Mouse (Mus musculus) heart, embryonic 16.5 days (tissue): ENCODE results near the gene Vrk1. TPM values are rescaled to one million over a fixed set of nuclear protein-coding genes. Genes with fewer than 3 reads are reported as not detected.

Experiments
- ATAC-seq: fragments of 200-750 bp; cut with Nextera tagmentation; replicated peaks from 2 replicates; pipeline ENCODE4 v1.8.0; 2017; ENCODE audit warnings: moderate number of reproducible peaks; ENCODE audit not compliant: insufficient read depth, low FRiP score; ENCODE audit errors: extremely low read depth
- H3K27ac ChIP-seq: fragments of 300-500 bp; sonication (generic); 2 replicates; pipeline ENCODE4 v1.5.1; 2014; ENCODE audit warnings: mild to moderate bottlenecking, low read length, control low read depth, moderate library complexity
- H3K27me3 ChIP-seq: fragments of 300-500 bp; sonication (generic); 2 replicates; pipeline ENCODE4 v1.6.1; 2014; ENCODE audit warnings: low read length, mixed read lengths; ENCODE audit not compliant: control insufficient read depth, insufficient read depth
- H3K36me3 ChIP-seq: fragments of 300-500 bp; sonication (generic); 2 replicates; pipeline ENCODE4 v1.6.1; 2014; ENCODE audit not compliant: control insufficient read depth, insufficient read depth
- H3K4me1 ChIP-seq: fragments of 300-500 bp; sonication (generic); 2 replicates; pipeline ENCODE4 v1.6.1; 2014; ENCODE audit warnings: low read length, mixed read lengths; ENCODE audit not compliant: control insufficient read depth, insufficient read depth
- H3K4me2 ChIP-seq: fragments of 300-500 bp; sonication (generic); 2 replicates; pipeline ENCODE4 v1.6.1; 2014; ENCODE audit warnings: low read depth, mild to moderate bottlenecking, control low read depth, low read length
- H3K4me3 ChIP-seq: fragments of 300-500 bp; sonication (generic); 2 replicates; pipeline ENCODE4 v1.5.1; 2014; ENCODE audit warnings: mild to moderate bottlenecking, control low read depth, low read length
- H3K9ac ChIP-seq: fragments of 300-500 bp; sonication (generic); 2 replicates; pipeline ENCODE4 v1.6.1; 2014; ENCODE audit warnings: low read length, control low read depth
- H3K9me3 ChIP-seq: fragments of 300-500 bp; sonication (generic); replicated peaks from 2 replicates; pipeline ENCODE4 v1.6.1; 2016; ENCODE audit warnings: low read length; ENCODE audit not compliant: control insufficient read depth
- WGBS: fragments of 180-500 bp; shearing (Covaris S2); extraction: QIAGEN DNeasy Blood & Tissue Kit; methylation state at CpG from one replicate; pipeline ENCODE4 v1.1.7; 2014; 5-methylcytosine and 5-hydroxymethylcytosine counted together
- polyA plus RNA-seq: library from polyadenylated mRNA; unstranded; fragments of >200 nt; fragmentation: Nextera tagmentation; extraction: Ambion mirVana; gene quantifications from 2 replicates; pipeline ENCODE4 v1.2.1, GENCODE M21; 2015

Gene Vrk1
- polyA plus RNA-seq, 1 experiment from 2014 or later, result 50.5 TPM

GRCm38 (mm10) chr12:106029582-106029981 is 19.6 kb downstream of the Vrk1 start:
- Histone ChIP-seq H3K4me2 (no peak overlapping the region), H3K27me3 (no peaks in the 10 kb centered on the region), H3K36me3 (peaks cover 5% of the 10 kb centered on the region; the same call in 1 of the 2 replicates), H3K9me3 (no peaks in the 10 kb centered on the region), H3K4me3 (no peak overlapping the region), H3K4me1 (peaks cover 14% of the 10 kb centered on the region), H3K9ac (no peak overlapping the region), H3K27ac (no peak overlapping the region)
- WGBS, result 67% methylated on average over 2 of the region's 2 CpGs
- ATAC-seq, result no peak

DNA sequence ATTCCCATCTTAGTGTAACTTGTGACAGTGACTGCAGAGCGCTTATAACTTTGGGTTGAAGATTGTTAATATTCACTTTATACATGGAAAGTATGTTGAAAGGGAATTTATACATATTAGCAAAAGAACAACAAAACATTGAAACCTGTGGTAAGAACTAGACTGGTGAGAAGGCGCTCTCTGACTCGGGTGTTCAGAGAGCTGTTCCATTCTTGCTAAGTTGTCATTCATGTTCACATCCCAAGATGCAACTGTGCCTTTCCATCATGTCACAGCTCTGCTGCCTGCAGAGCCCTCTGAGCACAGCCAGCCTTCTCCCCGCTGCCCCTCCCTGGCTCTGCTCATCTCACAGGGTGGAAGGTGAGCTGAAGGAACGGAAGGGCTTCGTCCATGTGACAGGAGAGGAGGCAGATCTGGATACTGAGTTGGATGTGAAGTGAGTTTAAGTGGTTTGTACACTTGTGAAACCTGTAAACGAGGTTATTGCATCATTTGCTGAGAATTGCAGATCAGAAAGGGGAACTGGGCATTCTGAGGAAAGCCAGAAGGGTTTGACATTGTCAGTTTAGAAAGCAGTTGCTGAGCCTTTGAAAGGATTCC is 20.2 kb downstream of the Vrk1 start:
- H3K4me1 ChIP-seq, result peaks cover 14% of the 10 kb centered on the region
- no peak overlapping the region for H3K4me3 ChIP-seq
- H3K27ac ChIP-seq, result no peak overlapping the region
- H3K4me2 ChIP-seq, result no peak overlapping the region
- no peaks in the 10 kb centered on the region for H3K9me3 ChIP-seq
- no peaks in the 10 kb centered on the region for H3K27me3 ChIP-seq
- WGBS, result 63% methylated on average over 7 of the region's 7 CpGs
- no peak for ATAC-seq
- H3K9ac ChIP-seq, result no peak overlapping the region
- H3K36me3 ChIP-seq, result peaks cover 5% of the 10 kb centered on the region; the same call in 1 of the 2 replicates

DNA sequence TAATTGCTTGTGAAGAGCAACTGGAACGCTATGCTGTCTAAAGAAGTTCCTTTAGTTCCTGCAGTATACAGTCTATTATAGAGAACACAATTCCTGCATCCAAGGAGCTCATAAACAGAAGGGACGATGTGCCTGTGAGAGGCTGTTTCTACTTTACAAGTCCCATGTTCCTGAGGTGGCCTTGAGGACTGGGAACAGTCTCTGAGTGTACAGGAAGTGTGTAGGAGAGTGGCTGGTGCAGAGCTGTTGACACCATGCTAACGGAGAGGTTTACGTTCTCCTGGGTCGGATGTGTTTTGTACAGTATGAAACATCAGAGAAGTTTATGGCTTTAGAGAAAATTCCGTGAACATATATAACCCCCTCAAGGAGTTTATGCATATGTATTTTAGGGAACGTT is 20.8 kb downstream of the Vrk1 start:
- no peak for ATAC-seq

GRCm38 (mm10) chr12:106031916-106032315 is 21.9 kb downstream of the Vrk1 start:
- H3K4me3 ChIP-seq, result no peak overlapping the region
- no peak overlapping the region for H3K4me2 ChIP-seq
- peaks cover 14% of the 10 kb centered on the region for H3K4me1 ChIP-seq
- H3K27ac ChIP-seq, result no peak overlapping the region
- H3K36me3 ChIP-seq, result peaks cover 5% of the 10 kb centered on the region; the same call in 1 of the 2 replicates
- no peak overlapping the region for H3K9ac ChIP-seq
- no peak for ATAC-seq
- 68% methylated on average over 9 of the region's 9 CpGs for WGBS
- H3K9me3 ChIP-seq, result no peaks in the 10 kb centered on the region
- no peaks in the 10 kb centered on the region for H3K27me3 ChIP-seq

More for the DNA sequence above, 20.8 kb downstream of the Vrk1 start:
- H3K36me3 ChIP-seq, result peaks cover 5% of the 10 kb centered on the region; the same call in 1 of the 2 replicates
- H3K4me2 ChIP-seq, result no peak overlapping the region
- H3K4me1 ChIP-seq, result peaks cover 14% of the 10 kb centered on the region
- no peak overlapping the region for H3K27ac ChIP-seq
- no peaks in the 10 kb centered on the region for H3K9me3 ChIP-seq
- 70% methylated on average over 7 of the region's 7 CpGs for WGBS
- no peak overlapping the region for H3K4me3 ChIP-seq
- H3K27me3 ChIP-seq, result no peaks in the 10 kb centered on the region
- H3K9ac ChIP-seq, result no peak overlapping the region

GRCm38 (mm10) chr12:106032361-106032760 is 22.3 kb downstream of the Vrk1 start:
- Histone ChIP-seq H3K9ac (no peak overlapping the region), H3K4me3 (no peak overlapping the region), H3K27ac (no peak overlapping the region), H3K9me3 (no peaks in the 10 kb centered on the region), H3K36me3 (peaks cover 5% of the 10 kb centered on the region; the same call in 1 of the 2 replicates), H3K27me3 (no peaks in the 10 kb centered on the region), H3K4me2 (no peak overlapping the region), H3K4me1 (peaks cover 14% of the 10 kb centered on the region)
- ATAC-seq, result no peak
- 87% methylated on average over 12 of the region's 12 CpGs for WGBS

GRCm38 (mm10) chr12:106034267-106034666 is 24.2 kb downstream of the Vrk1 start:
- Histone ChIP-seq H3K36me3 (0 out of 2 replicates have a peak, but pooled peaks cover 3% of the 10 kb centered on the region), H3K4me3 (no peak overlapping the region), H3K4me2 (no peak overlapping the region), H3K9me3 (no peaks in the 10 kb centered on the region), H3K4me1 (peaks cover 14% of the 10 kb centered on the region), H3K27ac (no peak overlapping the region), H3K27me3 (no peaks in the 10 kb centered on the region), H3K9ac (no peak overlapping the region)
- no peak for ATAC-seq
- WGBS, result 72% methylated on average over 7 of the region's 7 CpGs

- 0 out of 2 replicates have a peak, but pooled peaks cover 3% of the 10 kb centered on the region for H3K36me3 ChIP-seq
- ATAC-seq, result no peak
- H3K9me3 ChIP-seq, result no peaks in the 10 kb centered on the region
- no peak overlapping the region for H3K27ac ChIP-seq
- no peaks in the 10 kb centered on the region for H3K27me3 ChIP-seq
- no peak overlapping the region for H3K4me2 ChIP-seq
- H3K4me3 ChIP-seq, result no peak overlapping the region
- peaks cover 12% of the 10 kb centered on the region for H3K4me1 ChIP-seq
- 73% methylated on average over 9 of the region's 9 CpGs for WGBS
- no peak overlapping the region for H3K9ac ChIP-seq
Observed at GRCm38 (mm10) chr12:106034761-106035160, 24.7 kb downstream of the Vrk1 start.

- ATAC-seq, result no peak
- Histone ChIP-seq H3K27me3 (no peaks in the 10 kb centered on the region), H3K36me3 (peaks cover 6% of the 10 kb centered on the region; the same call in 1 of the 2 replicates), H3K4me3 (no peak overlapping the region), H3K4me1 (0 out of 2 replicates have a peak, but pooled peaks cover 1% of the 10 kb centered on the region), H3K9me3 (no peaks in the 10 kb centered on the region), H3K4me2 (no peak overlapping the region), H3K9ac (no peak overlapping the region), H3K27ac (no peak overlapping the region)
- 91% methylated on average over 7 of the region's 7 CpGs for WGBS
Observed at GRCm38 (mm10) chr12:106040259-106040658, 30.2 kb downstream of the Vrk1 start.

DNA sequence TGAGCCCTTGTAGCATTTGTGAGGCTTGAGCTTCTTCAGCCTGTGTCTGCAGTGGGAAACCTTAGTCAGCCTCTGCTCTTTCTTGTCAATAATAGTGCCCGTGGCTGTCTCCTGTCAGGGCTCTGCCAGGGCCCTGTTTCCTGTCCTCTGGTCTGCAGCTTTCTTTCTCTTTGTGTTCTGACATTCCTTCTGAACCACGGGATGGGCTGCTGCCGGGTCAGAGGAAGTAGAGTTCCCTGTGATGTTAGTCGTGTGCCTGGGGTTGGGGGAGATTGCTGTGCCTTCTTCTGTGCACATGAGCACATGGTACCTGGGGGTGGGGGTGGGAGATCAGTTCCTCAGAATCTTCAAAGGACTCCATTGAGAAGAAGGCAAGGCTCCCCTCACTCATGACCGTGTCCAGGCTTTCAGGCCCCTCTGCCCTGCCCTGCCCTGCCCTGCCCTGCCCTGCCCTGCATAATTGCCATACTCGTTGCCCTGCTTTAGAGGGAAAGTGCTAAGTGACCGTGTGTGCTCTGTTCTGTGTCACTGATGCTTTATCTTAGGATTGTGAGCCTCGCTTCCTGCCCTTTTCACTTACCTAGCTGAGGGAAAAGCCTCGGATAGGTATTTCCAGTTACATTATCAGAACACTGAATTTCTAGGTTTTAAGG is 36.2 kb downstream of the Vrk1 start:
- Histone ChIP-seq H3K27me3 (no peaks in the 10 kb centered on the region), H3K4me1 (peaks cover 9% of the 10 kb centered on the region; the same call in 1 of the 2 replicates), H3K4me3 (no peak overlapping the region), H3K4me2 (no peak overlapping the region), H3K9ac (0 out of 2 replicates have a peak overlapping the region, but pooled peaks have one; percentile 17), H3K9me3 (no peaks in the 10 kb centered on the region), H3K36me3 (peaks cover 7% of the 10 kb centered on the region; the same call in 1 of the 2 replicates), H3K27ac (peak overlapping the region; percentile 39)
- WGBS, result 26% methylated on average over 9 of the region's 9 CpGs
- ATAC-seq, result peak; percentile 37; the same call in 1 of the 2 replicates
